Mouse (Mus musculus): Measurements from ENCODE around the gene Dgkq. TPM values are rescaled to one million over a fixed set of nuclear protein-coding genes. Genes with fewer than 3 reads are reported as not detected.

The Dgkq gene
- polyA plus RNA-seq, 1 experiment from 2014 or later = 12.5 TPM

- Histone ChIP-seq H3K4me1 (peaks cover 16% of the 10 kb centered on the region), H3K4me3 (no peak overlapping the region), H3K27me3 (replicated peaks; ENCODE audit: low read depth, poor library complexity, severe bottlenecking) (no peaks in the 10 kb centered on the region), H3K9me3 (no peaks in the 10 kb centered on the region), H3K27ac (replicated peaks) (no peak overlapping the region), H3K36me3 (replicated peaks) (peaks cover 36% of the 10 kb centered on the region)
- 84% methylated on average over 4 of the region's 4 CpGs for WGBS
- no peak for DNase-seq (ENCODE audit: low spot score)
Observed at GRCm38 (mm10) chr5:108626050-108626660, 43.3 kb downstream of the Dgkq start.

- Histone ChIP-seq H3K4me3 (no peak overlapping the region), H3K9me3 (no peaks in the 10 kb centered on the region), H3K4me1 (no peaks in the 10 kb centered on the region), H3K27ac (replicated peaks) (no peak overlapping the region), H3K36me3 (replicated peaks) (peaks cover 75% of the 10 kb centered on the region), H3K27me3 (replicated peaks; ENCODE audit: low read depth, poor library complexity, severe bottlenecking) (no peaks in the 10 kb centered on the region)
- WGBS = 88% methylated on average over 2 of the region's 2 CpGs
- no peak for DNase-seq (ENCODE audit: low spot score)
Observed at GRCm38 (mm10) chr5:108621870-108622269, 47.6 kb downstream of the Dgkq start.

GRCm38 (mm10) chr5:108610426-108610825 lies 59.0 kb downstream of the Dgkq start:
- Histone ChIP-seq H3K9me3 (no peaks in the 10 kb centered on the region), H3K27me3 (replicated peaks; ENCODE audit: low read depth, poor library complexity, severe bottlenecking) (no peaks in the 10 kb centered on the region), H3K27ac (replicated peaks) (no peak overlapping the region), H3K4me3 (no peak overlapping the region), H3K36me3 (replicated peaks) (peaks cover 98% of the 10 kb centered on the region), H3K4me1 (no peaks in the 10 kb centered on the region)
- 100% methylated on average over 1 of the region's 1 CpGs for WGBS
- DNase-seq (ENCODE audit: low spot score) = no peak

- Histone ChIP-seq H3K27ac (replicated peaks) (no peak overlapping the region), H3K4me3 (no peak overlapping the region), H3K9me3 (no peaks in the 10 kb centered on the region), H3K4me1 (no peaks in the 10 kb centered on the region), H3K36me3 (replicated peaks) (peaks cover 98% of the 10 kb centered on the region), H3K27me3 (replicated peaks; ENCODE audit: low read depth, poor library complexity, severe bottlenecking) (no peaks in the 10 kb centered on the region)
- no peak for DNase-seq (ENCODE audit: low spot score)
- WGBS = 94% methylated on average over 9 of the region's 9 CpGs
Observed at GRCm38 (mm10) chr5:108602537-108602936, 66.9 kb downstream of the Dgkq start.

- H3K36me3 ChIP-seq (replicated peaks) = peaks cover 98% of the 10 kb centered on the region
- no peaks in the 10 kb centered on the region for H3K4me1 ChIP-seq
- DNase-seq (ENCODE audit: low spot score) = no peak
- no peaks in the 10 kb centered on the region for H3K9me3 ChIP-seq
- no peak overlapping the region for H3K27ac ChIP-seq (replicated peaks)
- no peaks in the 10 kb centered on the region for H3K27me3 ChIP-seq (replicated peaks; ENCODE audit: low read depth, poor library complexity, severe bottlenecking)
- WGBS = 81% methylated on average over 1 of the region's 1 CpGs
- no peak overlapping the region for H3K4me3 ChIP-seq
Observed at GRCm38 (mm10) chr5:108599923-108600322, 69.5 kb downstream of the Dgkq start.

Other genes starting within 250 kb of the Dgkq start
- gene Atp5k, start 235.2 kb downstream of the Dgkq start, polyA plus RNA-seq (2016; fragmentation: Nextera tagmentation; extraction: Ambion mirVana) = 378 and 386 TPM in 2 replicates
- gene Mfsd7a, start 220.8 kb downstream of the Dgkq start, polyA plus RNA-seq (2016; fragmentation: Nextera tagmentation; extraction: Ambion mirVana) = 0.11 and 0.15 TPM in 2 replicates
- 23.3 and 23.8 TPM in 2 replicates for gene Pcgf3, start 208.4 kb downstream of the Dgkq start, polyA plus RNA-seq (2016; fragmentation: Nextera tagmentation; extraction: Ambion mirVana)
- gene Cplx1, start 119.6 kb downstream of the Dgkq start, polyA plus RNA-seq (2016; fragmentation: Nextera tagmentation; extraction: Ambion mirVana) = 2.7 and 4.0 TPM in 2 replicates
- gene Gak, start 39.9 kb downstream of the Dgkq start, polyA plus RNA-seq (2016; fragmentation: Nextera tagmentation; extraction: Ambion mirVana) = 63.5 and 66.3 TPM in 2 replicates
- 15.1 and 16.0 TPM in 2 replicates for gene Tmem175, start 39.9 kb downstream of the Dgkq start, polyA plus RNA-seq (2016; fragmentation: Nextera tagmentation; extraction: Ambion mirVana)
- gene Idua, start 9.3 kb downstream of the Dgkq start, polyA plus RNA-seq (2016; fragmentation: Nextera tagmentation; extraction: Ambion mirVana) = 9.3 and 9.6 TPM in 2 replicates
- 0.55 and 0.92 TPM in 2 replicates for gene Slc26a1, start 5.9 kb upstream of the Dgkq start, polyA plus RNA-seq (2016; fragmentation: Nextera tagmentation; extraction: Ambion mirVana)
- gene Fgfrl1, start 22.7 kb upstream of the Dgkq start, polyA plus RNA-seq (2016; fragmentation: Nextera tagmentation; extraction: Ambion mirVana) = 28.9 and 34.0 TPM in 2 replicates
- 0.92 TPM in 1 of 2 replicates, not detected in the other for gene Rnf212, start 105.3 kb upstream of the Dgkq start, polyA plus RNA-seq (2016; fragmentation: Nextera tagmentation; extraction: Ambion mirVana)
- not detected in 2 replicates for gene Tmed11, start 125.7 kb upstream of the Dgkq start, polyA plus RNA-seq (2016; fragmentation: Nextera tagmentation; extraction: Ambion mirVana)
- not detected in 2 replicates for gene Vmn2r8, start 139.2 kb upstream of the Dgkq start, polyA plus RNA-seq (2016; fragmentation: Nextera tagmentation; extraction: Ambion mirVana)
- not detected in 2 replicates for gene Vmn2r9, start 182.9 kb upstream of the Dgkq start, polyA plus RNA-seq (2016; fragmentation: Nextera tagmentation; extraction: Ambion mirVana)

Data from embryonic facial prominence, embryonic 10.5 days (tissue).